Mouse (Mus musculus): Measurements from ENCODE around the gene Kyat1. TPM values are rescaled to one million over a fixed set of nuclear protein-coding genes. Genes with fewer than 3 reads are reported as not detected.

Kyat1 gene
- polyA plus RNA-seq, 1 experiment from 2014 or later = 8.3 TPM

DNA sequence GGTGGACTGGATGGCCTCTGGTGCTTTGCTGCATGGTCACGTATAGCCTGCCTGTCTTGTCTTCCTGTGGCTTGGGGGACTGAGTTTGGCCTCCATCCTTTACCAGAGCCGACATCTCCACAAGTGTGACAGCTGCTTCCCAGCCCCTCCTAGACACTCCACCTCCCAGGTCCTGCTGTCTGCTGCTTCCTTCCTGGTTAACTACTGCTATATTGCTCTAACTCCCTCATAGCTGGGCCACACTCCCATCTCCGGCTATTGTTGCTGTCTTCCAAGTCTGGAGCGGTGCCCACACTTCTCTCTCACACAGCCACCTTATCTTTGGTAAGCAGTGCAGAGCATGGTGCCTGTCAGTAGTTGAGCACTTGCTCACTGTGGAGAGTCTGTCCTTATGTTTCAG lies 34.1 kb upstream of the Kyat1 start:
- peaks cover 37% of the 10 kb centered on the region for H3K4me1 ChIP-seq

DNA sequence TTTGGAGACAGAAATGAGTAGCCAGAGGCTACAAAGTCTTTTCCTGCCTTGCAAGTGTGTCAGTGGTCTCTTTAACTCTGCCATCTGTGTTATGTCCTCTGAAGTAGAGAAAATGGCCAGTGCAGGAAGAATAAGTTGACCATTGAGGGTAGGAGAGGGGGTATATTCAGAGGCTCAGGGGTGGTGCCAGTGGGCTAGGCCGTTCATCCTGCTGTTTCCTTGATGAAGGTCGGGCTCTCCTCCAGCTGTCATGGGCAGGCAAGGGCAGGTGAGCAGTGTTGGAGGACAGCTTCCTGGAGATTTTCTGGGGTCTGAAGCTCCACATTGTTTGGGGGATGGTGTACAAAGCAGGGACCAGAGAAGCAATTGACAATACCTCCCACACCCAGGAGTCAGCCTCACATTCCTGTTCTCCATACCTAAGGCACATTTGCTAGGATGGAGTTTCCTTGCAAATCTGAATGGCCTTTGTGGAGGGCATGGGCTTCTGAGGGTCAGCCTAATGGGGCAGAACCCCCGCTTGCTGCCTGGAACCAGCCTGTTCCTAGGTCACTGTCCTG lies 33.3 kb upstream of the Kyat1 start:
- DNase-seq (ENCODE audit: low spot score) = no peak
- Histone ChIP-seq H3K27ac (replicated peaks) (peak overlapping the region; percentile 96; the same call in 1 of the 2 replicates), H3K4me1 (peaks cover 32% of the 10 kb centered on the region), H3K9me3 (no peaks in the 10 kb centered on the region), H3K27me3 (replicated peaks; ENCODE audit: low read depth, poor library complexity, severe bottlenecking) (no peaks in the 10 kb centered on the region), H3K4me3 (peak overlapping the region; percentile 95), H3K36me3 (replicated peaks) (peaks cover 46% of the 10 kb centered on the region)
- WGBS = 75% methylated on average over 3 of the region's 3 CpGs

More for the DNA sequence above, 34.1 kb upstream of the Kyat1 start:
- H3K9me3 ChIP-seq = no peaks in the 10 kb centered on the region
- H3K4me3 ChIP-seq = peak overlapping the region; percentile 95
- WGBS = 90% methylated on average over 4 of the region's 4 CpGs
- H3K27ac ChIP-seq (replicated peaks) = no peak overlapping the region
- no peak for DNase-seq (ENCODE audit: low spot score)
- no peaks in the 10 kb centered on the region for H3K27me3 ChIP-seq (replicated peaks; ENCODE audit: low read depth, poor library complexity, severe bottlenecking)
- peaks cover 54% of the 10 kb centered on the region for H3K36me3 ChIP-seq (replicated peaks)

DNA sequence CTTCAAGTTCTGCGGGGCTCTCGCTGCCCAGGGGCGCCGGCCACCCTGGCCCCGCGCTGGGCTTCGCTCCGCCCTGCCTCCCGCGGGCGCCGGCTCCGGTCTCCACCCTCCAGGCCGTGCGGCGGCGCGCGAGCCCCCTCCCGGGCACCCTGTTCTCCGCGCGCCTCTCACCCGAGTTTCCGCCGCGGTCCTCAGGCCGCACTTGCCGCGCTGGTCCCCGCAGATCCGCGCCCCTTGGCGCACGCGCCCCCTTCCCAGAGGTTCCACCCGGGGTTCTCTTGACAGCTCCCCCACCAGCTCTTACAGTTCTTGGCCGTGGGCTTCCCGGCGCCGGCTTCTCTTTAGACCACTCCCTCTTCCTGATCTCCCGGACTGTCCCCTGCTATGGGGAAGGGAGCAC lies 32.2 kb upstream of the Kyat1 start:
- H3K27me3 ChIP-seq (replicated peaks; ENCODE audit: low read depth, poor library complexity, severe bottlenecking) = no peaks in the 10 kb centered on the region
- peaks cover 32% of the 10 kb centered on the region for H3K4me1 ChIP-seq
- H3K36me3 ChIP-seq (replicated peaks) = peaks cover 35% of the 10 kb centered on the region
- peak overlapping the region; percentile 95 for H3K4me3 ChIP-seq
- no peaks in the 10 kb centered on the region for H3K9me3 ChIP-seq
- no peak for DNase-seq (ENCODE audit: low spot score)
- H3K27ac ChIP-seq (replicated peaks) = peak overlapping the region; percentile 96
- WGBS = under 1% methylated on average over 42 of the region's 42 CpGs

GRCm38 (mm10) chr2:30237199-30237880 lies 31.7 kb upstream of the Kyat1 start, which contains the start of gene Lrrc8a:
Lrrc8a (plus strand) TSS chr2:30237715.
- WGBS = under 1% methylated on average over 67 of the region's 67 CpGs
- Histone ChIP-seq H3K27me3 (replicated peaks; ENCODE audit: low read depth, poor library complexity, severe bottlenecking) (no peaks in the 10 kb centered on the region), H3K27ac (replicated peaks) (peak within 1 kb of the TSS; percentile 96), H3K9me3 (no peaks in the 10 kb centered on the region), H3K36me3 (replicated peaks) (peaks cover 29% of the 10 kb centered on the region), H3K4me1 (peaks cover 26% of the 10 kb centered on the region), H3K4me3 (peak within 1 kb of the TSS; percentile 95)
- peak; percentile 100 for DNase-seq (ENCODE audit: low spot score)

- Histone ChIP-seq H3K27ac (replicated peaks) (peak overlapping the region; percentile 96), H3K27me3 (replicated peaks; ENCODE audit: low read depth, poor library complexity, severe bottlenecking) (no peaks in the 10 kb centered on the region), H3K4me3 (peak overlapping the region; percentile 95), H3K4me1 (peaks cover 25% of the 10 kb centered on the region), H3K9me3 (no peaks in the 10 kb centered on the region), H3K36me3 (replicated peaks) (peaks cover 22% of the 10 kb centered on the region)
- 7% methylated on average over 18 of the region's 18 CpGs for WGBS
- peak; percentile 26 for DNase-seq (ENCODE audit: low spot score)
Observed at GRCm38 (mm10) chr2:30236426-30237198, 31.0 kb upstream of the Kyat1 start.

DNA sequence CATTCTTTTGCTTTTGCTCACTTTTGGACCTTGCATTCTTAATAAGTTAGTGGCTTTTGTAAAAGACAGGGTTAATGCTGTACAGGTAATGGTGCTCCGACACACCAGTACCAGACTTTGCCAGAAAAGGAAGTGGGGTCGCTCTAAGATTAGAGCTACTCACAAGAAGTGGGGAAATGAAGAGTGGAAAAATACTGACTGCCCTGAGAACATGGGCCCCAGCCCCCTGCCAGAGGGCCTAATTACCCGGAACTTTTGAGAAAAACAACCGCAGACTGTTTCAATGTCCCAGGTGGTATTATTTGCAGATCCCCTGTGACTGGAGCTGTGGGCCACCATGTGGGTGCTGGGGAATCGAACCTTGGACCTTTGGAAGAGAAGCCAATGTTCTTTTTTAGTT lies 29.9 kb upstream of the Kyat1 start:
- Histone ChIP-seq H3K27me3 (replicated peaks; ENCODE audit: low read depth, poor library complexity, severe bottlenecking) (no peaks in the 10 kb centered on the region), H3K9me3 (peaks cover 10% of the 10 kb centered on the region; the same call in 1 of the 2 replicates), H3K36me3 (replicated peaks) (peaks cover 12% of the 10 kb centered on the region), H3K4me1 (peaks cover 25% of the 10 kb centered on the region), H3K4me3 (no peak overlapping the region), H3K27ac (replicated peaks) (no peak overlapping the region)
- 82% methylated on average over 5 of the region's 5 CpGs for WGBS
- no peak for DNase-seq (ENCODE audit: low spot score)

GRCm38 (mm10) chr2:30216293-30216692 lies 10.6 kb upstream of the Kyat1 start:
- Histone ChIP-seq H3K9me3 (no peaks in the 10 kb centered on the region), H3K27me3 (replicated peaks; ENCODE audit: low read depth, poor library complexity, severe bottlenecking) (no peaks in the 10 kb centered on the region), H3K27ac (replicated peaks) (no peak overlapping the region), H3K36me3 (replicated peaks) (no peaks in the 10 kb centered on the region), H3K4me3 (no peak overlapping the region), H3K4me1 (peaks cover 2% of the 10 kb centered on the region)
- no peak for DNase-seq (ENCODE audit: low spot score)
- WGBS = 93% methylated on average over 5 of the region's 5 CpGs

GRCm38 (mm10) chr2:30215493-30215892 lies 9.8 kb upstream of the Kyat1 start:
- no peak for DNase-seq (ENCODE audit: low spot score)
- Histone ChIP-seq H3K27ac (replicated peaks) (no peak overlapping the region), H3K4me1 (peaks cover 2% of the 10 kb centered on the region), H3K4me3 (no peak overlapping the region), H3K36me3 (replicated peaks) (no peaks in the 10 kb centered on the region), H3K27me3 (replicated peaks; ENCODE audit: low read depth, poor library complexity, severe bottlenecking) (no peaks in the 10 kb centered on the region), H3K9me3 (no peaks in the 10 kb centered on the region)
- WGBS = 82% methylated on average over 6 of the region's 6 CpGs

GRCm38 (mm10) chr2:30214745-30215144 lies 9.1 kb upstream of the Kyat1 start:
- no peak overlapping the region for H3K27ac ChIP-seq (replicated peaks)
- no peak overlapping the region for H3K4me3 ChIP-seq
- peak; percentile 16 for DNase-seq (ENCODE audit: low spot score)
- H3K36me3 ChIP-seq (replicated peaks) = no peaks in the 10 kb centered on the region
- peaks cover 2% of the 10 kb centered on the region for H3K4me1 ChIP-seq
- 92% methylated on average over 3 of the region's 3 CpGs for WGBS
- H3K27me3 ChIP-seq (replicated peaks; ENCODE audit: low read depth, poor library complexity, severe bottlenecking) = no peaks in the 10 kb centered on the region
- H3K9me3 ChIP-seq = no peaks in the 10 kb centered on the region

- no peak for DNase-seq (ENCODE audit: low spot score)
- Histone ChIP-seq H3K27me3 (replicated peaks; ENCODE audit: low read depth, poor library complexity, severe bottlenecking) (no peaks in the 10 kb centered on the region), H3K36me3 (replicated peaks) (no peaks in the 10 kb centered on the region), H3K27ac (replicated peaks) (no peak overlapping the region), H3K9me3 (no peaks in the 10 kb centered on the region), H3K4me3 (no peak overlapping the region), H3K4me1 (peaks cover 2% of the 10 kb centered on the region)
- 80% methylated on average over 1 of the region's 1 CpGs for WGBS
Observed at GRCm38 (mm10) chr2:30212951-30213350, 7.3 kb upstream of the Kyat1 start.

DNA sequence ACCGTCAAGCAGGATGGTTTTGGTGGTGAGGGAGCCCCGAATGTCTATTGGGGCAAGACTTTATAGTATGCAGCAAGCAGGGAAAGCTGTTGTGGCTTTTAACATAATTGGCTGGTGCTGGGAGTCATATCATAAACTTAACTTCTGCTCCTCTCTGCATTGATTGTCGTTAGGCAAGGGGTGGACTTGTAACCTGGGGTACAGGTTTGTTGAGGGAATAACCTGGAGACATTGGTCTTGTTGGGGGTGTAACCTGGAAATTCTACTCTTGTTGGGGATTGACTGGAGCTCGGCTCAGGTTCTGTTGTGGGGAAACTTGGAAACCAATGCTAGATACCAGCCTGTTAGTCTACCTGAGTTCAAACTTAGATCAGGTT lies 6.5 kb upstream of the Kyat1 start:
- DNase-seq (ENCODE audit: low spot score) = no peak
- no peaks in the 10 kb centered on the region for H3K27me3 ChIP-seq (replicated peaks; ENCODE audit: low read depth, poor library complexity, severe bottlenecking)
- 83% methylated on average over 4 of the region's 4 CpGs for WGBS
- peaks cover 4% of the 10 kb centered on the region for H3K4me1 ChIP-seq
- no peaks in the 10 kb centered on the region for H3K9me3 ChIP-seq
- no peak overlapping the region for H3K4me3 ChIP-seq
- no peak overlapping the region for H3K27ac ChIP-seq (replicated peaks)
- H3K36me3 ChIP-seq (replicated peaks) = no peaks in the 10 kb centered on the region

DNA sequence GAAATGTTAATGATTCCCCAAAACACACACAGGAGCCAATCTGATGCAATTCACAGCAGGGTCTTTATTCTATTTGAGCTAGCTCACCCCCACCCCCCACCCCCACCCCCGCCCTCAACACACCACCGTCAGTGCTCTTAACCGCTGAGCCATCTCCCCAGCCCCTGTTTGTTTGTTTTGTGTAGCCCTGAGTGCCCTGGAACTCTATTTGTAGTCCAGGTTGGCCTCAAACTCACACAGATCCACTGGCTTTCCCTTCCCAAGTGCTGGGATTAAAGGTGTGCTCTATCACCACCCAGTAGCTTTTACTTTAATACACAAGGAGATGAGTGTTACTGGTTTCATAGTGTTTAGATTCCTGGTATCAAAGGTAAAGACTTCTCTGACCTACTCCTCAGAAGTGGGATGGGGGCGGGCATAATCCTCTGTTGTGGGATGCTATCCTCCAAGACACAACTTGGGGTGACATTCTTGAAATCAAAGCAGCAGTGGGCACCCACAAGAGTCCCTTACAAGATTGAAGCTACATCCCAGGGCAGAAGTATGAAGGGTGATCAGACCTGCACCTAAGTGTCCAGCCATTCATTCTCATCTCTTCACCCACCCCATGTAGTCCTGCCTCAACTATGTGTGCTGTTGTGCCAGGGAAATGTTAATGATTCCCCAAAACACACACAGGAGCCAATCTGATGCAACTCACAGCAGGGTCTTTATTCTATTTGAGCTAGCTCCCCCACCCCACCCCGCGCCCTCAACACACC lies 5.9 kb upstream of the Kyat1 start:
- Histone ChIP-seq H3K9me3 (no peaks in the 10 kb centered on the region), H3K27me3 (replicated peaks; ENCODE audit: low read depth, poor library complexity, severe bottlenecking) (no peaks in the 10 kb centered on the region), H3K4me3 (no peak overlapping the region), H3K4me1 (peaks cover 9% of the 10 kb centered on the region), H3K27ac (replicated peaks) (no peak overlapping the region), H3K36me3 (replicated peaks) (no peaks in the 10 kb centered on the region)
- 67% methylated on average over 6 of the region's 6 CpGs for WGBS
- no peak for DNase-seq (ENCODE audit: low spot score)

Measured in embryonic facial prominence, embryonic 10.5 days (tissue).